Mouse (Mus musculus): Measurements from ENCODE around the gene Gm10134. TPM values are rescaled to one million over a fixed set of nuclear protein-coding genes. Genes with fewer than 3 reads are reported as not detected.

Gm10134 gene
- polyA plus RNA-seq, 1 experiment from 2014 or later = 3.5 TPM

DNA sequence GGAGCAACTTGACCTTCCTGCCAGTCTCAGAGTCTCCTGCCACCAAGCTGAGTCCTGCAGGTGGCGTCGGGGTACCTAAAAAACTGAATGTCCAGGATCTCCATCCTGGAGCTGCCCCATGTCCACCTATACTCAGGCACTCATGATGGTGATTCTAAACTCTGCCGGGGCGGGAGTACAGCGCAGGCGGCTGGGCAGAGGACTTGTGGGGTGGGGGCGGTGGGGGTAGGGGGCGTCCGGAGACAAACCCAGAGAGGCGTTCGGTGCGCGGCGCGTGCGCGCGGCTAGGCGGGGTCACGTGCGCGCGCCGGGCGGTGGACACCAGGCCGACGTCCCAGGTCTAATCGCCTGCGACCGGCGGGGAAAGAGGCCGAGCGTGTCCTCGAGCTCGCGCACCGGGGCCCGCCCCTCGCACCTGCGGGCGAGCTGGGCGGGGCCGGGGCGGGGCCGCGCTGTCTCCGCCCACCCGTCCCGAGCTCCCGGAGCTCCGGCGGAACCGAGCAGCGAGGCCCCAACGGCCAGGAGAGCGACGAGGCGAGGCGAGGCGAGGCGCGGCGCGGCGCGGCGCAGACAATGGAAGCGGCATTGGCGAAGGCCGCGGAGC is 7.0 kb downstream of the Gm10134 start, which contains the start of gene Ralgds:
Ralgds (plus strand) TSS at position 328 of the 604 bp plus-strand sequence.
- peaks cover 45% of the 10 kb centered on the region for H3K4me1 ChIP-seq
- WGBS = under 1% methylated on average over 70 of the region's 71 CpGs
- peak within 1 kb of the TSS; percentile 81 for H3K4me3 ChIP-seq
- no peaks in the 10 kb centered on the region for H3K9me3 ChIP-seq
- peak; percentile 54 for ATAC-seq (ENCODE audit: low FRiP score, low read depth)
- H3K9ac ChIP-seq = peak within 1 kb of the TSS; percentile 92
- H3K27ac ChIP-seq = peak within 1 kb of the TSS; percentile 50
- peak within 1 kb of the TSS; percentile 88 for H3K4me2 ChIP-seq (replicated peaks)
- H3K27me3 ChIP-seq (replicated peaks) = no peaks in the 10 kb centered on the region
- no peaks in the 10 kb centered on the region for H3K36me3 ChIP-seq

- Histone ChIP-seq H3K4me2 (replicated peaks) (peak overlapping the region; percentile 88), H3K4me1 (peaks cover 51% of the 10 kb centered on the region), H3K9me3 (no peaks in the 10 kb centered on the region), H3K27ac (peak overlapping the region; percentile 50), H3K36me3 (no peaks in the 10 kb centered on the region), H3K9ac (peak overlapping the region; percentile 92), H3K27me3 (replicated peaks) (no peaks in the 10 kb centered on the region), H3K4me3 (peak overlapping the region; percentile 81)
- 6% methylated on average over 47 of the region's 47 CpGs for WGBS
- peak; percentile 44 for ATAC-seq (ENCODE audit: low FRiP score, low read depth)
Measured at GRCm38 (mm10) chr2:28513431-28514370, 7.8 kb downstream of the Gm10134 start.

DNA sequence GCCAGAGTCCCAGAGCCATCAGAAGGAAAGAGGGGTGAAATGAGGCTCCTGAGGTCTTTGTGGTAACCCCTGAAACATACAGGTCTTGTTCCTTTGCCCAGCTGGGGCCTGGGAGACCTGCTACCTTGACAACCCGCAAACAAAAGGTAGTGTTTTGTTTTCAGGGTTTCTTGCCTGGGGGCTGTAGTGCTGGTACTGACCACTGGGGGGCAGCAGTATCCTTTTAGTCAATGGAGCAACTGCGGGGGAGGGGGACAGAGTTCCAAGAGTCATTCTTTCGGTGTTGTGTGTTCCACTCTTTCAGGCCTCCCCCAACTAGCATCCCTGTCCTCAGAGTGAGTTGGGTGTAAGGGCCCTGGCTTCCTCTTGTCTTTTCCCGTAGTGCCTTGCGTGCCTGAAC is 8.6 kb downstream of the Gm10134 start:
- peaks cover 51% of the 10 kb centered on the region for H3K4me1 ChIP-seq
- 20% methylated on average over 5 of the region's 5 CpGs for WGBS

GRCm38 (mm10) chr2:28517206-28517909 is 11.5 kb downstream of the Gm10134 start:
- Histone ChIP-seq H3K4me2 (replicated peaks) (no peak overlapping the region), H3K27me3 (replicated peaks) (no peaks in the 10 kb centered on the region), H3K27ac (no peak overlapping the region), H3K9me3 (no peaks in the 10 kb centered on the region), H3K9ac (no peak overlapping the region), H3K4me1 (peaks cover 60% of the 10 kb centered on the region), H3K36me3 (no peaks in the 10 kb centered on the region), H3K4me3 (no peak overlapping the region)
- no peak for ATAC-seq (ENCODE audit: low FRiP score, low read depth)
- whole genome bisulfite sequencing = 49% methylated on average over 5 of the region's 5 CpGs

More for the DNA sequence above, 8.6 kb downstream of the Gm10134 start:
- Histone ChIP-seq H3K27ac (no peak overlapping the region), H3K9ac (peak overlapping the region; percentile 92), H3K4me2 (replicated peaks) (peak overlapping the region; percentile 88), H3K27me3 (replicated peaks) (no peaks in the 10 kb centered on the region), H3K4me3 (peak overlapping the region; percentile 81), H3K36me3 (no peaks in the 10 kb centered on the region), H3K9me3 (no peaks in the 10 kb centered on the region)
- no peak for ATAC-seq (ENCODE audit: low FRiP score, low read depth)

DNA sequence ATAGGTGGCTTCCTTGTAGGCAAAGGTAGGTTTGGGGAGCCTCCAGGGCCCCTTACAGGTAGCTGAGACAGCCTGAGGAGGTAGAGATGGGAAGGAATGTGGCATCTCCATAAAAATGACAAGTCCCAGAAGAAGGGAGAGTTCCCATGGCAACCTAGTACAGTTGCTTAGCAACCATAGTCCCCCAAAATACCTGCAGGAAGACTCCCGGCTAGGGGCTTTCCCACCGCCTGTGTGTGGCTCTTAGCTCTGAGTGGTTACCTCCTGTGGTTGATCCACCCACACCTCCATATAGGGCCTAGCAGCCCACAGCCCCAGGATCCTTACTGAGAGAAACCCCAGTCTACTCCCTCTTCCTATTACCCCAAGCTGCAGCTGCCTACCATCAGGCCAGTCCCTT is 12.3 kb downstream of the Gm10134 start:
- WGBS = 23% methylated on average over 2 of the region's 2 CpGs
- no peak for ATAC-seq (ENCODE audit: low FRiP score, low read depth)

DNA sequence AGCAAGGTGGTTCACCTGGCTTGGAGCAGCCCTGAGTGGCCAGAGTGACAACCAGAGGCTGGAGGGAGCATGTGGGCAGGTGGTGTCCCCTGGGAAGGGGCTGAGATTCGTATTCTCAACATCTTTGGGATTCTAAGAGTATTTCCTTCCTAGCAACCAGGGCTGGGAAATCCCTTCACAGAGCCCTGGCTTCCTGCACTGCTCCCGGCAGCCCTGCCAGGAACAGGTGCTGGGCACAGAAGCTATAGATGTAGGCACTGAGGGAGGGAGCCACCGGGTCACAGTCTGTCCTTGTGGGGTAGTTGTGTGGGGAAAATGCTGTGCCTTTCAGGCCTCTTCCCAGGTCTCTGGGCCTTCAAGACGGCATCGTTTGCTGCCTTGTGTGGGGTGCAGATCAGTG is 14.7 kb downstream of the Gm10134 start:
- no peak for ATAC-seq (ENCODE audit: low FRiP score, low read depth)
- WGBS = 75% methylated on average over 5 of the region's 5 CpGs
- H3K36me3 ChIP-seq = no peaks in the 10 kb centered on the region
- no peak overlapping the region for H3K4me3 ChIP-seq
- no peaks in the 10 kb centered on the region for H3K9me3 ChIP-seq
- H3K4me1 ChIP-seq = peaks cover 61% of the 10 kb centered on the region
- H3K9ac ChIP-seq = 0 out of 2 replicates have a peak overlapping the region, but pooled peaks have one; percentile 21
- no peaks in the 10 kb centered on the region for H3K27me3 ChIP-seq (replicated peaks)
- no peak overlapping the region for H3K27ac ChIP-seq
- H3K4me2 ChIP-seq (replicated peaks) = no peak overlapping the region

More for the DNA sequence above, 12.3 kb downstream of the Gm10134 start:
- no peak overlapping the region for H3K9ac ChIP-seq
- H3K27ac ChIP-seq = no peak overlapping the region
- H3K9me3 ChIP-seq = no peaks in the 10 kb centered on the region
- H3K4me2 ChIP-seq (replicated peaks) = no peak overlapping the region
- no peaks in the 10 kb centered on the region for H3K27me3 ChIP-seq (replicated peaks)
- no peaks in the 10 kb centered on the region for H3K36me3 ChIP-seq
- no peak overlapping the region for H3K4me3 ChIP-seq
- H3K4me1 ChIP-seq = peaks cover 60% of the 10 kb centered on the region

DNA sequence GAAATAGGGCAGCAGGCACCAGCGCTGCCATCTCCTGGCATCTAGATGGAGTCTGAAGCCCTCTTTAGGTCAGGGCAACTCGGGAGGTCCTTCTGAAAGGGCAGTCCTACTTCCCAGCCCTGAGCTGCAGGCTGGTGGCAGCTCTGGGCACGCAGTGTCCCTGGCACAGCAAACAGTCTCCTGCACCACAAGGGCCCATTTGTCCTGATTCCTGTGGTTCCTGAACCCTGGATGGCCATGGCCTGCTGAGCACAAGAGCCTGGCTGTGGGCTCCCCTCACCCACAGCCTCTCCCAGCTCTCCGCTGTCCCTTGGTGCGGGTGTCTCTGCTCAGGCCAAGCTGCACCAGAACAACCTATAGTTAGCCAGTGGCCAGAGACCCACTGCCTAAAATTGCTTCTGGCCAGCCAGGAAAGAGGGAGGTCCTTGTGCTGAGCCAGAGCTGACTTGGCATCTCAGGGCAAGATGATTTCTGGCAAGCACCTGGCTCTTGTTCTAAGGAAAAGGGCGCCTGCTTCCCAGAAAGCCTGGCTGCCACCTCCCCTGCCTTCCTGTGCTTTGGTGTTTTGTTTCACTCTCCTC is 15.8 kb downstream of the Gm10134 start:
- no peak overlapping the region for H3K27ac ChIP-seq
- no peak for ATAC-seq (ENCODE audit: low FRiP score, low read depth)
- H3K27me3 ChIP-seq (replicated peaks) = no peaks in the 10 kb centered on the region
- H3K9ac ChIP-seq = no peak overlapping the region
- peaks cover 62% of the 10 kb centered on the region for H3K4me1 ChIP-seq
- 92% methylated on average over 6 of the region's 6 CpGs for WGBS
- H3K4me2 ChIP-seq (replicated peaks) = no peak overlapping the region
- no peaks in the 10 kb centered on the region for H3K9me3 ChIP-seq
- H3K4me3 ChIP-seq = no peak overlapping the region
- H3K36me3 ChIP-seq = no peaks in the 10 kb centered on the region

DNA sequence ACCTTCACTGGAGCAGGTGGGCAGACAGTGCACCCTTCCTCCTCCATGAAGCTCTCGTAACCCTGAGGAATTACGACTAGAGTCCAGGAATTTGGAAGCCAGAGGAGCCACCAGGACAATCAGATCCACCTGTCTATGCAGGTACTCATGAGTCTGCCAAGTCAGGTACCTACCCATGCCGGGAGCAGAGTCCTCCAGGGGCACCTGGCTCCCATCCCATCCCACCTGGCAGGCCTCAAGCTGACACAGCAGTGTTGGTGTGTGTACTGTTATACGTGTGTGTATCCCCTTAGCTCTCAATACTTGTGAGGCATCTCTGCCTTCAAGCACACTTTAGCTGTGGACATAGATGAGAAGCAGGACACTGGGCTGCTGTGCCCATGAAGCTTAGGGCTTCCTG is 16.3 kb downstream of the Gm10134 start:
- no peak overlapping the region for H3K4me2 ChIP-seq (replicated peaks)
- H3K36me3 ChIP-seq = no peaks in the 10 kb centered on the region
- no peak for ATAC-seq (ENCODE audit: low FRiP score, low read depth)
- no peak overlapping the region for H3K9ac ChIP-seq
- 87% methylated on average over 4 of the region's 4 CpGs for WGBS
- H3K4me1 ChIP-seq = peaks cover 58% of the 10 kb centered on the region
- H3K4me3 ChIP-seq = no peak overlapping the region
- no peaks in the 10 kb centered on the region for H3K27me3 ChIP-seq (replicated peaks)
- no peaks in the 10 kb centered on the region for H3K9me3 ChIP-seq
- H3K27ac ChIP-seq = no peak overlapping the region

- Histone ChIP-seq H3K36me3 (no peaks in the 10 kb centered on the region), H3K4me2 (replicated peaks) (no peak overlapping the region), H3K9ac (no peak overlapping the region), H3K27me3 (replicated peaks) (no peaks in the 10 kb centered on the region), H3K4me3 (no peak overlapping the region), H3K9me3 (no peaks in the 10 kb centered on the region), H3K4me1 (peaks cover 58% of the 10 kb centered on the region), H3K27ac (no peak overlapping the region)
- WGBS = 7% methylated on average over 5 of the region's 5 CpGs
- ATAC-seq (ENCODE audit: low FRiP score, low read depth) = peak; percentile 81
Measured at GRCm38 (mm10) chr2:28523643-28524117, 17.8 kb downstream of the Gm10134 start.

DNA sequence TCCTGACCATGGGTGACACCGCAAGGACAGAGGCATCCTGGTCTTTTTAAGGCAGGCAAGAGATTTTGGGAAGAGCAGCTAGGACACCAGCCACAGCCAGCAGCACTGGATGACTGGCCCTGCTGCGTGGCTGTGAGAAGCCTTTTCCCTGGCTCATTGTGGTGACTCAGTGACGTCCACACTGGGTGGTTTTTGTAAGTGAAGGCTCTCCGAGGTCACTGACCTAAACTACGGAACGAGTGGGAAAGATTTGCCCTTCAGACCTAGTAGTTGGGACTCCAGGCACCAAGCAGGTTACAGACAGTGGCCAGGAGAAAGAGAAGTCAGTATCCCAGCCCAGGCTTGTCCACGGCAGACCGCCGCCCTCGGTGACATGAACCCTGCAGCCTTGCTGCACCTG is 18.5 kb downstream of the Gm10134 start:
- ATAC-seq (ENCODE audit: low FRiP score, low read depth) = no peak
- no peak overlapping the region for H3K9ac ChIP-seq
- no peak overlapping the region for H3K4me2 ChIP-seq (replicated peaks)
- no peaks in the 10 kb centered on the region for H3K36me3 ChIP-seq
- no peaks in the 10 kb centered on the region for H3K27me3 ChIP-seq (replicated peaks)
- WGBS = 82% methylated on average over 10 of the region's 10 CpGs
- H3K9me3 ChIP-seq = no peaks in the 10 kb centered on the region
- no peak overlapping the region for H3K4me3 ChIP-seq
- no peak overlapping the region for H3K27ac ChIP-seq
- H3K4me1 ChIP-seq = peaks cover 64% of the 10 kb centered on the region

- H3K27me3 ChIP-seq (replicated peaks) = no peaks in the 10 kb centered on the region
- H3K36me3 ChIP-seq = no peaks in the 10 kb centered on the region
- peak overlapping the region; percentile 87 for H3K27ac ChIP-seq
- peak overlapping the region; percentile 33 for H3K4me2 ChIP-seq (replicated peaks)
- H3K4me3 ChIP-seq = no peak overlapping the region
- H3K9me3 ChIP-seq = no peaks in the 10 kb centered on the region
- ATAC-seq (ENCODE audit: low FRiP score, low read depth) = peak; percentile 75
- H3K4me1 ChIP-seq = peaks cover 68% of the 10 kb centered on the region
- H3K9ac ChIP-seq = peak overlapping the region; percentile 47
- 11% methylated on average over 11 of the region's 11 CpGs for WGBS
Measured at GRCm38 (mm10) chr2:28525219-28525942, 19.5 kb downstream of the Gm10134 start.

Measured in neural tube, embryonic 12.5 days (tissue).